Mouse (Mus musculus): ENCODE data around the gene Prl2c1.
"Not testable (repeated sequence)": the region's sequence is repeated elsewhere in the genome, so short reads cannot be mapped to it uniquely, and the experiment has no call there.

The Prl2c1 gene

DNA sequence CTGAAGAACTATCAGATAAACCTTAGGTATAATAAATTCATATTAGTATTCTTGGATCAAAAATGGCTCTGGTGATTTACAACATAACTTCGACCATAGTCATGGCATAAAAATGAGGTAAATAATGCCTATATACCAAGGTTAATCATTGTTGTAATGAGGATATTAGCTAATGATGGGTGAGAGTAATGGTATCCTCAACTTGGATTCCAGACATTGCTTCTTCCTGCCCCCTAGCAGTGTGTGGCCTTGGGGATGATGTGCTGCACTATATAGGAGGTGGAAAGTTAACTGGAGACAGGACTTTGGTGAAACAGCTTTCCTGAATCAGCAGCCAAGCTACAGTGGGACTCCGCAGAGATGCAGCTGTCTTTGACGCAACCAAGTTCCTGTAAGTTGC lies at the start of gene Prl2c1:
TSS of gene Prl2c1 (plus strand) at position 301 of the 400 bp plus-strand sequence.
- no peak for DNase-seq (ENCODE audit: low read depth, low spot score)

- no peak for DNase-seq (ENCODE audit: low read depth, low spot score)
Measured at GRCm38 (mm10) chr13:27801354-27801753, 47.8 kb upstream of the Prl2c1 start, which contains the start of gene Prl2a1. Prl2a1 (plus strand) TSS chr13:27801654.

DNA sequence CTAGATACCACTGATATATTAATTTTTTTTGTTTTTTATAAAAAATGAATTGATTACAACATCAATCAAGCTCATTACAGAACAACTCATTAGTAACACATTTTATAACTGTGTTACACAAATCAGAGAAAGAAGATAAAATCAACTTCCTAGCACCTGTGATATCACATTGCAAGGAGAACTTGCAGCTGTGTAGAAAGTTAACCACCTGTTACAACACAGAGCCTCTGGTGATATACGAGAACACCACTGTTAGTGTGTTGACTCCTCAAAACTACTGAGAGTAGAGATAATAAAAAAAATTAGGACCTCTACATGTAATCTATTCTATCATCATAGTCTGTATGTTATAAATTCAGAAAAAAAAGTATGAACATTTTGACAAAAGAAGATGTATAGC lies 46.4 kb upstream of the Prl2c1 start:
- no peak for DNase-seq (ENCODE audit: low read depth, low spot score)

DNA sequence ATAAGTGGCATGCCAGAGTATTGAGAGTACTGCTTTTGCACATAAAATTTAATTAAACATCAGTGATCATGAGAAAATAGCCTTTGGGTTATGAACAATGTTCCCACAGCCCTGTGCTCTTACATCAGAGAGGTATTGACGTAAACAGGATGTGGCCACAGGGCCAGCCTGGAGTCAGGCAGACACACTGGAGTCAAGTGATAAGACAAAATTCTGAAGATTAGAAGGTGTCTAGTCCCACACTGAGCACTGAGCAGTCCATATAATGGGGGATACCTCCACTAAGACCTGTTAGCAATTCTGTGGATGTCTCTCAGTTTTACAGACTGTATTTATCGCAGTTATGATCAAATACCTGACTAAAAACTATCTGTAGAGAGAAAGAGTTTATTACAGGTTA lies 55.1 kb downstream of the Prl2c1 start:
- not testable (repeated sequence) for DNase-seq (ENCODE audit: low read depth, low spot score)
